Mouse (Mus musculus): Measurements from ENCODE around the gene Fam228b.
"Not testable (repeated sequence)": the region's sequence is repeated elsewhere in the genome, so short reads cannot be mapped to it uniquely, and the experiment has no call there.

Gene Fam228b

GRCm38 (mm10) chr12:4742183-4742582 lies 26.9 kb downstream of the Fam228b start:
- no peak for DNase-seq (ENCODE audit: low spot score in 2 of 2)

GRCm38 (mm10) chr12:4740823-4741222 lies 28.2 kb downstream of the Fam228b start:
- DNase-seq (ENCODE audit: low spot score in 2 of 2), result no peak

GRCm38 (mm10) chr12:4738031-4738576 lies 31.0 kb downstream of the Fam228b start, which contains the start of gene Fam228a:
Gene Fam228a, minus strand, starts transcription at chr12:4738430.
- no peak for DNase-seq (ENCODE audit: low spot score in 2 of 2)

- no peak for DNase-seq (ENCODE audit: low spot score in 2 of 2)
Observed at GRCm38 (mm10) chr12:4732332-4732731, 36.7 kb downstream of the Fam228b start.

- no peak for DNase-seq (ENCODE audit: low spot score in 2 of 2)
Observed at GRCm38 (mm10) chr12:4731629-4732028, 37.4 kb downstream of the Fam228b start.

GRCm38 (mm10) chr12:4729165-4729564 lies 39.9 kb downstream of the Fam228b start:
- no peak for DNase-seq (ENCODE audit: low spot score in 2 of 2)

- DNase-seq (ENCODE audit: low spot score in 2 of 2), result no peak
Observed at GRCm38 (mm10) chr12:4719762-4720754, 49.0 kb downstream of the Fam228b start.

- no peak for DNase-seq (ENCODE audit: low spot score in 2 of 2)
Observed at GRCm38 (mm10) chr12:4719066-4719761, 49.9 kb downstream of the Fam228b start.

GRCm38 (mm10) chr12:4717417-4717816 lies 51.6 kb downstream of the Fam228b start:
- peak in 1 of 2 experiments; percentile 58 for DNase-seq (ENCODE audit: low spot score in 2 of 2)

- DNase-seq (ENCODE audit: low spot score in 2 of 2), result no peak
Observed at GRCm38 (mm10) chr12:4715606-4716005, 53.5 kb downstream of the Fam228b start.

- DNase-seq (ENCODE audit: low spot score in 2 of 2), result no peak
Observed at GRCm38 (mm10) chr12:4713361-4713760, 55.7 kb downstream of the Fam228b start.

GRCm38 (mm10) chr12:4709926-4710325 lies 59.1 kb downstream of the Fam228b start:
- DNase-seq (ENCODE audit: low spot score in 2 of 2), result peak in 1 of 2 experiments; percentile 48

GRCm38 (mm10) chr12:4708881-4709604 lies 60.0 kb downstream of the Fam228b start:
- DNase-seq (ENCODE audit: low spot score in 2 of 2), result peak in 1 of 2 experiments; percentile 51

GRCm38 (mm10) chr12:4708296-4708695 lies 60.8 kb downstream of the Fam228b start:
- DNase-seq (ENCODE audit: low spot score in 2 of 2), result peak in 1 of 2 experiments; percentile 56

- peak in 1 of 2 experiments; percentile 52 for DNase-seq (ENCODE audit: low spot score in 2 of 2)
Observed at GRCm38 (mm10) chr12:4707488-4708017, 61.5 kb downstream of the Fam228b start.

GRCm38 (mm10) chr12:4706901-4707300 lies 62.2 kb downstream of the Fam228b start:
- peak in 1 of 2 experiments; percentile 46 for DNase-seq (ENCODE audit: low spot score in 2 of 2)

- peak in 1 of 2 experiments; percentile 50 for DNase-seq (ENCODE audit: low spot score in 2 of 2)
Observed at GRCm38 (mm10) chr12:4706175-4706574, 62.9 kb downstream of the Fam228b start.

- DNase-seq (ENCODE audit: low spot score in 2 of 2), result not testable (repeated sequence)
Observed at GRCm38 (mm10) chr12:4705626-4706025, 63.4 kb downstream of the Fam228b start.

- no peak for DNase-seq (ENCODE audit: low spot score in 2 of 2)
Observed at GRCm38 (mm10) chr12:4694534-4694933, 74.5 kb downstream of the Fam228b start.

GRCm38 (mm10) chr12:4691193-4691592 lies 77.9 kb downstream of the Fam228b start:
- no peak for DNase-seq (ENCODE audit: low spot score in 2 of 2)
